Mouse (Mus musculus) kidney, postnatal 25 days (tissue): Measurements from ENCODE around the gene Ttc7.

Experiments used
- DNase-seq, 2 experiments: peaks; one replicate each; pipeline ENCODE4 v3.0.0; 2021; ENCODE audit warnings: mixed read lengths in 2 of 2

Ttc7 gene

GRCm38 (mm10) chr17:87282706-87283053 lies at the start of gene Ttc7:
TSS of gene Ttc7 (plus strand) at chr17:87282886.
- peak; percentile 98 to 99 for DNase-seq

- peak in 1 of 2 experiments; percentile 5 for DNase-seq
Measured at GRCm38 (mm10) chr17:87235019-87235418, 47.7 kb upstream of the Ttc7 start.

- DNase-seq, result peak; percentile 36 to 49
Measured at GRCm38 (mm10) chr17:87236725-87237650, 45.7 kb upstream of the Ttc7 start.

- DNase-seq, result no peak
Measured at GRCm38 (mm10) chr17:87237826-87238225, 44.9 kb upstream of the Ttc7 start.

GRCm38 (mm10) chr17:87246103-87246502 lies 36.6 kb upstream of the Ttc7 start:
- DNase-seq, result no peak

- DNase-seq, result peak in 1 of 2 experiments; percentile 37
Measured at GRCm38 (mm10) chr17:87254384-87254783, 28.3 kb upstream of the Ttc7 start.

GRCm38 (mm10) chr17:87255672-87256071 lies 27.0 kb upstream of the Ttc7 start:
- no peak for DNase-seq

GRCm38 (mm10) chr17:87263401-87263800 lies 19.3 kb upstream of the Ttc7 start:
- DNase-seq, result peak; percentile 38 to 74

- DNase-seq, result peak in 1 of 2 experiments; percentile 44
Measured at GRCm38 (mm10) chr17:87264054-87264830, 18.4 kb upstream of the Ttc7 start.

- peak in 1 of 2 experiments; percentile 10 for DNase-seq
Measured at GRCm38 (mm10) chr17:87264927-87265791, 17.5 kb upstream of the Ttc7 start.

- DNase-seq, result peak; percentile 96 to 98
Measured at GRCm38 (mm10) chr17:87265792-87266186, 16.9 kb upstream of the Ttc7 start, which contains the start of gene Mcfd2. TSS of gene Mcfd2 (minus strand) at chr17:87265935.

- DNase-seq, result no peak
Measured at GRCm38 (mm10) chr17:87269454-87269853, 13.2 kb upstream of the Ttc7 start.

GRCm38 (mm10) chr17:87275363-87276341 lies 7.0 kb upstream of the Ttc7 start:
- DNase-seq, result peak; percentile 53 to 74

- peak; percentile 98 to 99 for DNase-seq
Measured at GRCm38 (mm10) chr17:87282007-87282705, 530 bp upstream of the Ttc7 start.

GRCm38 (mm10) chr17:87283055-87283754 lies 519 bp downstream of the Ttc7 start:
- DNase-seq, result peak; percentile 63 to 84

- DNase-seq, result peak; percentile 41 to 67
Measured at GRCm38 (mm10) chr17:87283755-87284481, 1.2 kb downstream of the Ttc7 start.

- peak; percentile 42 to 73 for DNase-seq
Measured at GRCm38 (mm10) chr17:87284482-87285040, 1.9 kb downstream of the Ttc7 start.

- peak in 1 of 2 experiments; percentile 45 for DNase-seq
Measured at GRCm38 (mm10) chr17:87285731-87286465, 3.2 kb downstream of the Ttc7 start.
